Mouse (Mus musculus): Measurements from ENCODE around the gene Bok.

GRCm38 (mm10) chr1:93692773-93693172, 7.3 kb downstream of the Bok start:
- no peak for TF ChIP-seq CTCF (IDR thresholded peaks at IDR 0.05; ENCODE audit: low read depth, low read length)
- no peak for TF ChIP-seq EP300 (IDR thresholded peaks at IDR 0.05; ENCODE audit: insufficient read depth, low read depth, low read length)
